Mouse (Mus musculus) hindbrain, embryonic 10.5 days (tissue): Measurements from ENCODE around the gene Tpp2. TPM values are rescaled to one million over a fixed set of nuclear protein-coding genes. Genes with fewer than 3 reads are reported as not detected.

ENCODE experiments used
- DNase-seq: peaks from one replicate; pipeline ENCODE4 v3.0.0-alpha.2; 2017; ENCODE audit warnings: low spot score
- H3K27ac ChIP-seq: fragments of 300-500 bp; sonication (generic); 2 replicates; pipeline ENCODE4 v1.5.1; 2016; ENCODE audit warnings: mild to moderate bottlenecking, moderate library complexity
- H3K27me3 ChIP-seq: fragments of 300-500 bp; sonication (generic); 2 replicates; pipeline ENCODE4 v1.6.1; 2016; ENCODE audit warnings: mild to moderate bottlenecking; ENCODE audit not compliant: poor library complexity, insufficient read depth, severe bottlenecking
- H3K36me3 ChIP-seq: fragments of 300-500 bp; sonication (generic); 2 replicates; pipeline ENCODE4 v1.6.1; 2016; ENCODE audit warnings: mild to moderate bottlenecking, moderate library complexity
- H3K4me1 ChIP-seq: fragments of 300-500 bp; sonication (generic); replicated peaks from 2 replicates; pipeline ENCODE4 v1.6.1; 2016; ENCODE audit warnings: mild to moderate bottlenecking
- H3K4me3 ChIP-seq: fragments of 300-500 bp; sonication (generic); 2 replicates; pipeline ENCODE4 v1.5.1; 2016; ENCODE audit warnings: mild to moderate bottlenecking, moderate library complexity
- H3K9me3 ChIP-seq: fragments of 300-500 bp; sonication (generic); 2 replicates; pipeline ENCODE4 v1.6.1; 2016; ENCODE audit warnings: mild to moderate bottlenecking, moderate library complexity
- WGBS: fragments of 180-500 bp; shearing (Covaris S2); methylation state at CpG from one replicate; pipeline ENCODE4 v1.1.7; 2016; 5-methylcytosine and 5-hydroxymethylcytosine counted together
- polyA plus RNA-seq: library from polyadenylated mRNA; unstranded; fragments of >200 nt; fragmentation: Nextera tagmentation; extraction: Ambion mirVana; gene quantifications from 2 replicates; pipeline ENCODE4 v1.2.1, GENCODE M21; 2016

Tpp2 gene
- polyA plus RNA-seq, 1 experiment from 2014 or later, result 61.5 TPM

GRCm38 (mm10) chr1:43941476-43942217, 8.2 kb downstream of the Tpp2 start:
- WGBS, result 91% methylated on average over 7 of the region's 7 CpGs
- no peak overlapping the region for H3K4me3 ChIP-seq

DNA sequence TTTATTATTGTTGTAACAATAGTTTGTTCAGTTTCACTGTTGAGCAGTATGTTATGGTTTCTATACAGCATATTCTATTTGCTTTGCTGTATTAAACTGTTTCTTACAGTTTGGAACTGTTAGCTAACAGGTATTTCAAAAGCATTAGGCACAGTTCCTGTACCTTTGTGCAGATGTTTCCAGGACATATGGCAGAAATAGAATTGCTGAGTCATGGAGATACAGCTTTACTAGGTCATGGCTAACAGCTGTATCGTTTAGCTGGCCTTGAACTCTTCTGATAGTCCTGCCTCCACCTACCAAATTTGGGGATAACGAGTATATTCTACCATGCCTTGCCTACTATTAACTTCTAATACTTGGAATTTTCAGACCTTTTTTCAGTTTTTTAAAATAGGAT, 9.4 kb downstream of the Tpp2 start:
- no peaks in the 10 kb centered on the region for H3K9me3 ChIP-seq
- no peak overlapping the region for H3K4me3 ChIP-seq
- DNase-seq, result no peak
- no peaks in the 10 kb centered on the region for H3K27me3 ChIP-seq
- no peak overlapping the region for H3K27ac ChIP-seq
- H3K36me3 ChIP-seq, result peaks cover 60% of the 10 kb centered on the region
- 95% methylated on average over 2 of the region's 2 CpGs for whole genome bisulfite sequencing
- no peaks in the 10 kb centered on the region for H3K4me1 ChIP-seq

More at GRCm38 (mm10) chr1:43941476-43942217, 8.2 kb downstream of the Tpp2 start:
- Histone ChIP-seq H3K36me3 (peaks cover 50% of the 10 kb centered on the region), H3K27me3 (no peaks in the 10 kb centered on the region), H3K27ac (no peak overlapping the region), H3K9me3 (no peaks in the 10 kb centered on the region), H3K4me1 (no peaks in the 10 kb centered on the region)
- DNase-seq, result no peak

GRCm38 (mm10) chr1:43953679-43954078, 20.2 kb downstream of the Tpp2 start:
- no peaks in the 10 kb centered on the region for H3K9me3 ChIP-seq
- H3K27me3 ChIP-seq, result no peaks in the 10 kb centered on the region
- DNase-seq, result no peak
- no peak overlapping the region for H3K27ac ChIP-seq
- H3K36me3 ChIP-seq, result peaks cover 90% of the 10 kb centered on the region
- H3K4me3 ChIP-seq, result no peak overlapping the region
- WGBS, result 97% methylated on average over 3 of the region's 3 CpGs
- no peaks in the 10 kb centered on the region for H3K4me1 ChIP-seq

DNA sequence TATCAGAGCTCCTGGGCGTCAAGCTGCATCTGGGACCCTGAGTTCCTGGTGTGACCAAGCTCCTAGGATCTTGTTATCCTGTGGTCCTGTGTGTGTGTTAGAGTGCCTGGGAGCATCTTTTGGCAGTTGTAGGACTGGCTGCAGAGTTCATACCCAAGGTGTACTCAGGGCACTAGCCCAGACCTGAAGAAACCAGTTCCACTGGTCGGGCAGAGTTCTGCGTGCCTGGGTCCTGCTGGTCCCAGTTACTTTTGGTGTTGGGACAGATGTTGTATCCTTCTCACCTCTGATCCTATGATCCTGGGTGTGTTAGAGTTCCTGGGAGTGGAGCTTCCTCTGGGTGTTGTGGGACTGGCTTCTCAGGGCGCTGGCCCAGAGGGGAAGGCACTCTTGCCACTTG, 30.9 kb downstream of the Tpp2 start:
- Histone ChIP-seq H3K4me3 (no peak overlapping the region), H3K27ac (no peak overlapping the region), H3K36me3 (peaks cover 81% of the 10 kb centered on the region), H3K27me3 (no peaks in the 10 kb centered on the region), H3K4me1 (no peaks in the 10 kb centered on the region), H3K9me3 (no peaks in the 10 kb centered on the region)
- 94% methylated on average over 4 of the region's 4 CpGs for WGBS
- no peak for DNase-seq

DNA sequence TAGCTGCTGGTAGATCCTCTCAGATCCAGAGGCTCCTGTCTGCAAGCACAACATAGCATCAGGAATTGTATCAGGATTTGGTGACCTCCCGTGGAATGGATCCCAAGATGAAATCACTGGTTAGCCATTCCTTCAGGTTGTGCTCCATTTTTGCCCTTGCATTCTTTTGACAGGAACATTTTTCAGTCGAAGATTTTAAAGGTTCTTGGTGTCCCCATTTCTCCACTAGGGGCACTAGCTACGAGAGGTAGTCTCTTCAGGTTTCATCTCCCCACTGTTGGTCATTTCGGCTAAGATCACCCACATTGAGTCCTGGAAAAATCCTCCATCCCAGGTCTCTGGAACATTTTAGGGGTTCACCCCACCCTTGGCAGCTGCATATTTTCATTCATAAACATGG, 33.3 kb downstream of the Tpp2 start:
- no peak for DNase-seq
- H3K27ac ChIP-seq, result no peak overlapping the region
- H3K4me1 ChIP-seq, result no peaks in the 10 kb centered on the region
- H3K9me3 ChIP-seq, result no peaks in the 10 kb centered on the region
- no peak overlapping the region for H3K4me3 ChIP-seq
- WGBS, result 83% methylated on average over 4 of the region's 4 CpGs
- no peaks in the 10 kb centered on the region for H3K27me3 ChIP-seq
- H3K36me3 ChIP-seq, result peaks cover 77% of the 10 kb centered on the region

GRCm38 (mm10) chr1:43969361-43969760, 35.9 kb downstream of the Tpp2 start:
- no peak overlapping the region for H3K27ac ChIP-seq
- H3K36me3 ChIP-seq, result peaks cover 90% of the 10 kb centered on the region
- no peaks in the 10 kb centered on the region for H3K4me1 ChIP-seq
- no peak overlapping the region for H3K4me3 ChIP-seq
- no peaks in the 10 kb centered on the region for H3K27me3 ChIP-seq
- H3K9me3 ChIP-seq, result no peaks in the 10 kb centered on the region
- 86% methylated on average over 3 of the region's 3 CpGs for WGBS
- no peak for DNase-seq

DNA sequence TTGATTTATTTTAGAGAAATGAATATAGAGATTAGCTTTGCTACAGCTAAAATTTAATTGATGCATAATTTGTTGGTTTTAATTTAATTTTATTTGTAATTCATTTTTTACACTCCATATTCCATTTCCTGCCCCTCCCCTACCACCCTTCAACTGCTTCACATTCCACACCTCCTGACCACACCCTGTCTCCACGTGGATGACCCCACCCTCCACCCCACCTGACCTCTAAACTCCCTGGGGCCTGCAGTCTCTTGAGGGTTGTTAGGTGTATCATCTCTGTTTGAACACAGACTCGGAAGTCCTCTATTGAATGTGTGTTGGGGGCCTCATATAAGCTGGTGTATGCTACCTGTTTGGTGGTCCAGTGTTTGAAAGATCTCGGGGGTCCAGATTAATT, 37.6 kb downstream of the Tpp2 start:
- Histone ChIP-seq H3K36me3 (peaks cover 93% of the 10 kb centered on the region), H3K9me3 (no peaks in the 10 kb centered on the region), H3K27me3 (no peaks in the 10 kb centered on the region), H3K4me3 (no peak overlapping the region), H3K4me1 (no peaks in the 10 kb centered on the region), H3K27ac (no peak overlapping the region)
- 81% methylated on average over 3 of the region's 3 CpGs for WGBS
- no peak for DNase-seq

- Histone ChIP-seq H3K36me3 (peaks cover 93% of the 10 kb centered on the region), H3K27ac (no peak overlapping the region)
- WGBS, result 95% methylated on average over 4 of the region's 4 CpGs
Observed at GRCm38 (mm10) chr1:43996914-43997589, 63.6 kb downstream of the Tpp2 start.

DNA sequence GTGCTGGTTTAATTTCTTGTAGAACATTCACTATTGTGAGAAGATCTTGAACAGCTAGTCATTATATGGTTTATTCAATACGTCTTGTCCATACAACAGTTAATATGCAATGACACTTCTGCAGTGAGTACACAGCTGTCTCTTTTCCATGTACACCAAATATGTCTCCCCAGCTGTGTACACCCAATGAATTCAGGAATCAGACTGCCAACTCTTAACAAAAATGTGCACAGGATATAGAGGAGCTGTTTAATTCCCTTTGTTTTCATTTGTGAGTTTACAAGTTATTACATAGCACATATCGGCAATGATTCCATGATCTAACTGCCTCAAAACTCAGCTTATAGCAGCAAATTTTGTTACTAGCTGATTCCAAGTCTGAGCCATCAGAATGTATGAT, 71.1 kb downstream of the Tpp2 start:
- no peak overlapping the region for H3K4me3 ChIP-seq
- no peak overlapping the region for H3K27ac ChIP-seq
- H3K27me3 ChIP-seq, result no peaks in the 10 kb centered on the region
- H3K4me1 ChIP-seq, result no peaks in the 10 kb centered on the region
- no peaks in the 10 kb centered on the region for H3K9me3 ChIP-seq
- no peak for DNase-seq
- 96% methylated on average over 2 of the region's 2 CpGs for WGBS
- peaks cover 79% of the 10 kb centered on the region for H3K36me3 ChIP-seq

More at GRCm38 (mm10) chr1:43996914-43997589, 63.6 kb downstream of the Tpp2 start:
- Histone ChIP-seq H3K27me3 (no peaks in the 10 kb centered on the region), H3K4me1 (no peaks in the 10 kb centered on the region), H3K9me3 (peaks cover 7% of the 10 kb centered on the region), H3K4me3 (no peak overlapping the region)
- DNase-seq, result no peak

GRCm38 (mm10) chr1:44015556-44015955, 82.1 kb downstream of the Tpp2 start:
- no peak overlapping the region for H3K4me3 ChIP-seq
- no peak overlapping the region for H3K27ac ChIP-seq
- no peaks in the 10 kb centered on the region for H3K9me3 ChIP-seq
- H3K36me3 ChIP-seq, result no peaks in the 10 kb centered on the region
- WGBS, result 88% methylated on average over 2 of the region's 2 CpGs
- no peak for DNase-seq
- no peaks in the 10 kb centered on the region for H3K27me3 ChIP-seq
- H3K4me1 ChIP-seq, result no peaks in the 10 kb centered on the region

- Histone ChIP-seq H3K36me3 (no peaks in the 10 kb centered on the region), H3K27me3 (no peaks in the 10 kb centered on the region), H3K4me3 (no peak within 1 kb of the TSS), H3K9me3 (no peaks in the 10 kb centered on the region), H3K27ac (no peak within 1 kb of the TSS), H3K4me1 (no peaks in the 10 kb centered on the region)
- DNase-seq, result no peak
Observed at GRCm38 (mm10) chr1:44019934-44020333, 86.5 kb downstream of the Tpp2 start, which contains the start of gene Mettl21c. TSS of gene Mettl21c (minus strand) at chr1:44020034.

DNA sequence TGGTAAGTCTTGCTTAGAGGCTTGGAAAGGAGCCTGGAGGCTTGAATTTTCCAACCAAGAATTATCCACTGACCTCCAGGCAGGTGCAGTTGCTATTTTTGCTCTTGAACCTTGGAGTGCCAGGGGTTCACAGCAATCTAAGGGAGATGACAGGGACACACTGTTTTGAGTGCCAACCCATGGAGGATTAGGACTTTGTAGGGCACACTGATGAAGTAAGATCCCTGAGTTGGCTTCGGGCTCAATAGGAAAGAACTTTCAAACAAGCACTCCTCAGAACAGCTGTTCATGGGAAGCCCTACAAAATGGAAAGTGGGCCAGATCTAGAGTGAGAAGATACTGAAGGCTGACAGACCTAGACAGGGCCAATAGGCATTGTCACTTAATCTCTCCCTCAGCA, 89.2 kb downstream of the Tpp2 start:
- Histone ChIP-seq H3K4me1 (no peaks in the 10 kb centered on the region), H3K4me3 (no peak overlapping the region), H3K27me3 (no peaks in the 10 kb centered on the region), H3K36me3 (no peaks in the 10 kb centered on the region), H3K27ac (no peak overlapping the region), H3K9me3 (no peaks in the 10 kb centered on the region)
- WGBS, result 95% methylated on average over 1 of the region's 1 CpGs
- DNase-seq, result no peak

GRCm38 (mm10) chr1:44027651-44028050, 94.2 kb downstream of the Tpp2 start:
- Histone ChIP-seq H3K9me3 (no peaks in the 10 kb centered on the region), H3K36me3 (no peaks in the 10 kb centered on the region), H3K27ac (no peak overlapping the region), H3K4me3 (no peak overlapping the region), H3K4me1 (no peaks in the 10 kb centered on the region), H3K27me3 (no peaks in the 10 kb centered on the region)
- 85% methylated on average over 1 of the region's 1 CpGs for WGBS
- DNase-seq, result no peak
